Mouse (Mus musculus) cerebellum, postnatal 10 days (tissue): Measurements from ENCODE around the gene 1810037I17Rik.

ENCODE experiments used
- DNase-seq, 2 experiments: peaks; one replicate each; pipeline ENCODE4 v3.0.0; 2021; ENCODE audit warnings: mixed read lengths in 2 of 2

The 1810037I17Rik gene

GRCm38 (mm10) chr3:122924009-122924914 lies at the start of gene 1810037I17Rik:
Gene 1810037I17Rik (plus strand): TSS chr3:122924203.
- peak; percentile 98 to 99 for DNase-seq

- no peak for DNase-seq
Observed at GRCm38 (mm10) chr3:122876870-122877269, 47.1 kb upstream of the 1810037I17Rik start.

- DNase-seq = no peak
Observed at GRCm38 (mm10) chr3:122877543-122877942, 46.5 kb upstream of the 1810037I17Rik start.

GRCm38 (mm10) chr3:122878705-122879315 lies 45.2 kb upstream of the 1810037I17Rik start:
- DNase-seq = no peak

- DNase-seq = no peak
Observed at GRCm38 (mm10) chr3:122887505-122888301, 36.3 kb upstream of the 1810037I17Rik start.

GRCm38 (mm10) chr3:122888371-122888819 lies 35.6 kb upstream of the 1810037I17Rik start:
- no peak for DNase-seq

- no peak for DNase-seq
Observed at GRCm38 (mm10) chr3:122894772-122895171, 29.2 kb upstream of the 1810037I17Rik start, which contains the start of gene Fabp2. Gene Fabp2 (plus strand): TSS chr3:122895072.

GRCm38 (mm10) chr3:122895189-122895731 lies 28.7 kb upstream of the 1810037I17Rik start:
- no peak for DNase-seq

GRCm38 (mm10) chr3:122898254-122898653 lies 25.7 kb upstream of the 1810037I17Rik start:
- DNase-seq = no peak

GRCm38 (mm10) chr3:122903746-122904433 lies 20.1 kb upstream of the 1810037I17Rik start:
- peak; percentile 76 to 84 for DNase-seq

- no peak for DNase-seq
Observed at GRCm38 (mm10) chr3:122907841-122908240, 16.2 kb upstream of the 1810037I17Rik start.

GRCm38 (mm10) chr3:122915493-122915892 lies 8.5 kb upstream of the 1810037I17Rik start:
- no peak for DNase-seq

GRCm38 (mm10) chr3:122916191-122916680 lies 7.8 kb upstream of the 1810037I17Rik start:
- no peak for DNase-seq

GRCm38 (mm10) chr3:122918672-122919071 lies 5.3 kb upstream of the 1810037I17Rik start:
- no peak for DNase-seq

- DNase-seq = no peak
Observed at GRCm38 (mm10) chr3:122919260-122919659, 4.7 kb upstream of the 1810037I17Rik start, which contains the start of gene Gm10959. Gene Gm10959 (minus strand): TSS chr3:122919360.

- DNase-seq = no peak
Observed at GRCm38 (mm10) chr3:122920572-122921435, 3.2 kb upstream of the 1810037I17Rik start.

GRCm38 (mm10) chr3:122921676-122922527 lies 2.1 kb upstream of the 1810037I17Rik start:
- no peak for DNase-seq

- peak in 1 of 2 experiments; percentile 5 for DNase-seq
Observed at GRCm38 (mm10) chr3:122923147-122923546, 856 bp upstream of the 1810037I17Rik start.

GRCm38 (mm10) chr3:122929723-122930122 lies 5.7 kb downstream of the 1810037I17Rik start:
- DNase-seq = peak; percentile 5 to 7

GRCm38 (mm10) chr3:122932466-122932865 lies 8.5 kb downstream of the 1810037I17Rik start:
- DNase-seq = no peak
